Mouse (Mus musculus): ENCODE data around the gene Gm11549.

Gene Gm11549

GRCm38 (mm10) chr3:36516196-36516595, 5.4 kb downstream of the Gm11549 start:
- no peak for DNase-seq (ENCODE audit: low read depth, low spot score)

- DNase-seq (ENCODE audit: low read depth, low spot score) = no peak
Measured at GRCm38 (mm10) chr3:36511491-36511890, 10.1 kb downstream of the Gm11549 start.

GRCm38 (mm10) chr3:36505809-36506735, 15.5 kb downstream of the Gm11549 start:
- DNase-seq (ENCODE audit: low read depth, low spot score) = peak; percentile 25

GRCm38 (mm10) chr3:36505306-36505705, 16.3 kb downstream of the Gm11549 start:
- no peak for DNase-seq (ENCODE audit: low read depth, low spot score)

- no peak for DNase-seq (ENCODE audit: low read depth, low spot score)
Measured at GRCm38 (mm10) chr3:36501546-36501945, 20.1 kb downstream of the Gm11549 start.

GRCm38 (mm10) chr3:36500976-36501375, 20.6 kb downstream of the Gm11549 start:
- DNase-seq (ENCODE audit: low read depth, low spot score) = no peak

GRCm38 (mm10) chr3:36499418-36499817, 22.2 kb downstream of the Gm11549 start:
- DNase-seq (ENCODE audit: low read depth, low spot score) = no peak

- no peak for DNase-seq (ENCODE audit: low read depth, low spot score)
Measured at GRCm38 (mm10) chr3:36498224-36498623, 23.4 kb downstream of the Gm11549 start.

- peak; percentile 78 for DNase-seq (ENCODE audit: low read depth, low spot score)
Measured at GRCm38 (mm10) chr3:36496746-36497145, 24.9 kb downstream of the Gm11549 start.

GRCm38 (mm10) chr3:36496273-36496672, 25.3 kb downstream of the Gm11549 start:
- DNase-seq (ENCODE audit: low read depth, low spot score) = no peak

GRCm38 (mm10) chr3:36495436-36495835, 26.2 kb downstream of the Gm11549 start:
- peak; percentile 82 for DNase-seq (ENCODE audit: low read depth, low spot score)

- DNase-seq (ENCODE audit: low read depth, low spot score) = no peak
Measured at GRCm38 (mm10) chr3:36494613-36495012, 27.0 kb downstream of the Gm11549 start.

- no peak for DNase-seq (ENCODE audit: low read depth, low spot score)
Measured at GRCm38 (mm10) chr3:36493641-36494283, 27.9 kb downstream of the Gm11549 start.

GRCm38 (mm10) chr3:36492716-36493391, 28.8 kb downstream of the Gm11549 start:
- DNase-seq (ENCODE audit: low read depth, low spot score) = no peak

- DNase-seq (ENCODE audit: low read depth, low spot score) = no peak
Measured at GRCm38 (mm10) chr3:36491535-36491934, 30.1 kb downstream of the Gm11549 start.

GRCm38 (mm10) chr3:36489590-36489910, 32.1 kb downstream of the Gm11549 start:
- no peak for DNase-seq (ENCODE audit: low read depth, low spot score)

GRCm38 (mm10) chr3:36488899-36489589, 32.6 kb downstream of the Gm11549 start:
- no peak for DNase-seq (ENCODE audit: low read depth, low spot score)

GRCm38 (mm10) chr3:36488367-36488766, 33.2 kb downstream of the Gm11549 start:
- no peak for DNase-seq (ENCODE audit: low read depth, low spot score)

- DNase-seq (ENCODE audit: low read depth, low spot score) = no peak
Measured at GRCm38 (mm10) chr3:36486881-36487280, 34.7 kb downstream of the Gm11549 start.

- no peak for DNase-seq (ENCODE audit: low read depth, low spot score)
Measured at GRCm38 (mm10) chr3:36486176-36486575, 35.4 kb downstream of the Gm11549 start.

- no peak for DNase-seq (ENCODE audit: low read depth, low spot score)
Measured at GRCm38 (mm10) chr3:36484292-36484691, 37.3 kb downstream of the Gm11549 start.

- no peak for DNase-seq (ENCODE audit: low read depth, low spot score)
Measured at GRCm38 (mm10) chr3:36482940-36483339, 38.7 kb downstream of the Gm11549 start.
